9 mouse cellular contexts compared by ENCODE assay signal in genomic region chr11:26200970-26201777, GRCm38 (mm10). TPM values are rescaled to one million over a fixed set of nuclear protein-coding genes. Genes with fewer than 3 reads are reported as not detected.
DNase-seq lines count a peak whose midpoint lies in the region; ATAC-seq and TF ChIP-seq lines count a peak whose summit lies in the region.
"Had no signal": no experiment of that assay in that cellular context is flagged by ENCODE, and none has a peak within 500 bp of the region (broad histone marks: within the 10 kb centered on the region; RNA-seq: fewer than 3 reads in every experiment).

No protein-coding gene starts in this region.

- no peak overlapping the region for H3K4me3 ChIP-seq in forebrain, postnatal 0 days (ENCODE audit: low read depth, low read length)
- H3K4me3 ChIP-seq in liver, embryonic 13.5 days (replicated peaks) = no peak overlapping the region
- H3K4me3 ChIP-seq in thymus, adult 2 months (ENCODE audit: control insufficient read depth, insufficient read depth, low read length) = no peak overlapping the region
- H3K4me3 ChIP-seq: erythroblast, embryonic 14.5 days had no signal

- ATAC-seq in forebrain, postnatal 0 days = peak; percentile 54
- ATAC-seq in liver, embryonic 13.5 days (ENCODE audit: low read depth) = peak; percentile 86

- peak; percentile 47 for DNase-seq in urinary bladder, postnatal 25 days (ENCODE audit: low spot score)
- DNase-seq in urinary bladder, postnatal 4 days (ENCODE audit: low spot score in 2 of 2) = no peak
- peak; percentile 33 for DNase-seq in cerebellum, adult 8-10 months
- DNase-seq in forebrain, postnatal 0 days = peak; percentile 34
- DNase-seq in kidney, adult 11 months = peak; percentile 3
- peak; percentile 13 for DNase-seq in liver, embryonic 13.5 days
- peak; percentile 2 to 40 for DNase-seq in natural killer cell, adult 2 months (ENCODE audit: low spot score in 2 of 2)
- peak; percentile 65 for DNase-seq in thymus, adult 2 months

- 55% methylated on average over 4 of the region's 4 CpGs for WGBS in forebrain, postnatal 0 days
- WGBS in liver, embryonic 13.5 days (ENCODE audit: insufficient replicate concordance) = 38% methylated on average over 4 of the region's 4 CpGs
- WGBS in thymus, adult 2 months = 51% methylated on average over 4 of the region's 4 CpGs

- no peaks in the 10 kb centered on the region for H3K4me1 ChIP-seq in forebrain, postnatal 0 days (ENCODE audit: insufficient read depth)
- no peaks in the 10 kb centered on the region for H3K4me1 ChIP-seq in liver, embryonic 13.5 days (replicated peaks)
- H3K4me1 ChIP-seq in thymus, adult 2 months (replicated peaks; ENCODE audit: control insufficient read depth, insufficient read depth, low read length) = no peaks in the 10 kb centered on the region

- no peak overlapping the region for H3K27ac ChIP-seq in forebrain, postnatal 0 days (ENCODE audit: low read depth, low read length)
- no peak overlapping the region for H3K27ac ChIP-seq in liver, embryonic 13.5 days
- H3K27ac ChIP-seq in thymus, adult 2 months (ENCODE audit: control insufficient read depth, insufficient read depth, low read length) = no peak overlapping the region

- TF ChIP-seq POLR2A in thymus, adult 2 months (IDR thresholded peaks at IDR 0.05; ENCODE audit: control insufficient read depth, extremely low read depth, insufficient read depth, low read length, poor library complexity) = no peak

- no peak overlapping the region for H3K4me2 ChIP-seq in forebrain, postnatal 0 days (ENCODE audit: low read depth)
- H3K4me2 ChIP-seq in liver, embryonic 13.5 days = no peak overlapping the region

- H3K9me3 ChIP-seq in forebrain, postnatal 0 days (ENCODE audit: low read length) = no peaks in the 10 kb centered on the region
- H3K9me3 ChIP-seq in liver, embryonic 13.5 days (replicated peaks) = no peaks in the 10 kb centered on the region

- TF ChIP-seq CTCF in forebrain, postnatal 0 days (IDR thresholded peaks at IDR 0.05; ENCODE audit: low read depth) = peak; percentile 73
- peak; percentile 41; the same call in 1 of the 2 replicates for TF ChIP-seq CTCF in thymus, adult 2 months (IDR thresholded peaks at IDR 0.05; ENCODE audit: borderline replicate concordance, control insufficient read depth, extremely low read depth, insufficient read depth, low read length, poor library complexity)

- H3K27me3 ChIP-seq in forebrain, postnatal 0 days (ENCODE audit: insufficient read depth, low read length) = no peaks in the 10 kb centered on the region
- H3K27me3 ChIP-seq in liver, embryonic 13.5 days = no peaks in the 10 kb centered on the region
- H3K27me3 ChIP-seq in thymus, adult 2 months (ENCODE audit: control insufficient read depth, insufficient read depth, low read length) = no peaks in the 10 kb centered on the region

- H3K9ac ChIP-seq in forebrain, postnatal 0 days = no peak overlapping the region
- no peak overlapping the region for H3K9ac ChIP-seq in liver, embryonic 13.5 days

- no peaks in the 10 kb centered on the region for H3K36me3 ChIP-seq in forebrain, postnatal 0 days (ENCODE audit: insufficient read depth)
- H3K36me3 ChIP-seq in liver, embryonic 13.5 days = no peaks in the 10 kb centered on the region
- H3K36me3 ChIP-seq in thymus, adult 2 months (ENCODE audit: control insufficient read depth, insufficient read depth, low read length) = no peaks in the 10 kb centered on the region

RNA-seq across cellular contexts. Expression of gene 5730522E02Rik, which starts 9.4 kb away (rescaled TPM):
- total RNA-seq in forebrain, postnatal 0 days (2014; rRNA removed) = 10.4 and 17.5 TPM in 2 replicates
- polyA plus RNA-seq in forebrain, postnatal 0 days (2015; fragmentation: Nextera tagmentation; extraction: Ambion mirVana) = 14.5 and 16.7 TPM in 2 replicates
- 0.18 and 0.20 TPM in 2 replicates for polyA plus RNA-seq in liver, embryonic 13.5 days (2015; fragmentation: Nextera tagmentation; extraction: Ambion mirVana)
- 0.23 TPM in 1 of 2 replicates, not detected in the other for polyA plus RNA-seq in thymus, adult 2 months (2012; rRNA removed)
- polyA plus RNA-seq: erythroblast, embryonic 14.5 days had no signal

Comparison
In these comparisons a context has a peak if more than half of its experiments do, and no peak if none do; other contexts are left out.
1. DNase-seq: peak in urinary bladder, postnatal 25 days (single experiment), cerebellum, adult 8-10 months (single experiment), forebrain, postnatal 0 days (single experiment), kidney, adult 11 months (single experiment), liver, embryonic 13.5 days (single experiment), natural killer cell, adult 2 months (2 of 2) and thymus, adult 2 months (single experiment); none in urinary bladder, postnatal 4 days (0 of 2).
2. RNA of gene 5730522E02Rik, which starts 9.4 kb away (polyA plus RNA-seq): 14.5 to 16.7 TPM in forebrain, postnatal 0 days; 0.23 TPM in thymus, adult 2 months and 0.18 to 0.20 TPM in liver, embryonic 13.5 days; every median in the first group is over 10 times any median in the second.